Mouse (Mus musculus) liver, postnatal 0 days (tissue): Measurements from ENCODE around the gene Mcm6. TPM values are rescaled to one million over a fixed set of nuclear protein-coding genes. Genes with fewer than 3 reads are reported as not detected.

Experiments used
- ATAC-seq: fragments of 200-750 bp; cut with Nextera tagmentation; 2 replicates; pipeline ENCODE4 v1.8.0; 2017; ENCODE audit warnings: mild to moderate bottlenecking, moderate library complexity
- DNase-seq: peaks from one replicate; pipeline ENCODE4 v3.0.0-alpha.2; 2016
- H3K27ac ChIP-seq: fragments of 300-500 bp; sonication (generic); 2 replicates; pipeline ENCODE4 v1.5.1; 2014; ENCODE audit warnings: antibody characterized with exemption, moderate library complexity, mild to moderate bottlenecking, low read depth
- H3K27me3 ChIP-seq: fragments of 300-500 bp; sonication (generic); 2 replicates; pipeline ENCODE4 v1.6.1; 2014; ENCODE audit warnings: low read length, control low read depth, mixed read lengths; ENCODE audit not compliant: insufficient read depth
- H3K36me3 ChIP-seq: fragments of 300-500 bp; sonication (generic); replicated peaks from 2 replicates; pipeline ENCODE4 v1.6.1; 2014; ENCODE audit warnings: mild to moderate bottlenecking, control low read depth, low read length, moderate library complexity, mixed read lengths; ENCODE audit not compliant: insufficient read depth
- H3K4me1 ChIP-seq: fragments of 300-500 bp; sonication (generic); 2 replicates; pipeline ENCODE4 v1.6.1; 2014; ENCODE audit warnings: antibody characterized with exemption, mild to moderate bottlenecking, control low read depth; ENCODE audit not compliant: insufficient read depth
- H3K4me2 ChIP-seq: fragments of 300-500 bp; sonication (generic); 2 replicates; pipeline ENCODE4 v1.6.1; 2014; ENCODE audit warnings: low read depth, mild to moderate bottlenecking, low read length, moderate library complexity, mixed read lengths
- H3K4me3 ChIP-seq: fragments of 300-500 bp; sonication (generic); 2 replicates; pipeline ENCODE4 v1.5.1; 2014; ENCODE audit warnings: low read depth, low read length
- H3K9ac ChIP-seq: fragments of 300-500 bp; sonication (generic); replicated peaks from 2 replicates; pipeline ENCODE4 v1.6.1; 2014; ENCODE audit warnings: mild to moderate bottlenecking, moderate library complexity
- H3K9me3 ChIP-seq: fragments of 300-500 bp; sonication (generic); 2 replicates; pipeline ENCODE4 v1.6.1; 2016; ENCODE audit warnings: mild to moderate bottlenecking, control low read depth, low read length, mixed read lengths
- CTCF ChIP-seq: sonication (generic); IDR thresholded peaks from 2 replicates; pipeline ENCODE4 v1.5.1; 2016; ENCODE audit warnings: antibody characterized with exemption, low read depth
- EP300 ChIP-seq: IDR thresholded peaks from 2 replicates; pipeline ENCODE4 v1.6.1; 2016; ENCODE audit warnings: antibody characterized with exemption, low read depth, mild to moderate bottlenecking
- WGBS: fragments of 180-500 bp; shearing (Covaris S2); extraction: QIAGEN DNeasy Blood & Tissue Kit; methylation state at CpG from one replicate; pipeline ENCODE4 v1.1.7; 2014; ENCODE audit not compliant: insufficient replicate concordance; 5-methylcytosine and 5-hydroxymethylcytosine counted together
- polyA plus RNA-seq: library from polyadenylated mRNA; unstranded; fragments of >200 nt; fragmentation: Nextera tagmentation; extraction: Ambion mirVana; gene quantifications from 2 replicates; pipeline ENCODE4 v1.2.1, GENCODE M21; 2015

Mcm6 gene
- polyA plus RNA-seq, 1 experiment from 2014 or later: 89.1 TPM

GRCm38 (mm10) chr1:128344232-128344631 lies 15.2 kb downstream of the Mcm6 start:
- H3K27ac ChIP-seq: no peak overlapping the region
- no peaks in the 10 kb centered on the region for H3K27me3 ChIP-seq
- ATAC-seq (no peak), DNase-seq (no peak)
- H3K4me3 ChIP-seq: no peak overlapping the region
- no peaks in the 10 kb centered on the region for H3K4me1 ChIP-seq
- no peak for TF ChIP-seq CTCF
- no peak for TF ChIP-seq EP300
- no peak overlapping the region for H3K4me2 ChIP-seq
- H3K9me3 ChIP-seq: no peaks in the 10 kb centered on the region
- no peak overlapping the region for H3K9ac ChIP-seq
- WGBS: 87% methylated on average over 10 of the region's 10 CpGs
- H3K36me3 ChIP-seq: peaks cover 90% of the 10 kb centered on the region

GRCm38 (mm10) chr1:128337708-128338320 lies 21.6 kb downstream of the Mcm6 start:
- WGBS: 82% methylated on average over 13 of the region's 13 CpGs
- H3K4me3 ChIP-seq: no peak overlapping the region
- H3K4me2 ChIP-seq: no peak overlapping the region
- ATAC-seq (no peak), DNase-seq (no peak)
- H3K27me3 ChIP-seq: no peaks in the 10 kb centered on the region
- H3K27ac ChIP-seq: no peak overlapping the region
- peaks cover 85% of the 10 kb centered on the region for H3K36me3 ChIP-seq
- no peaks in the 10 kb centered on the region for H3K4me1 ChIP-seq
- H3K9me3 ChIP-seq: no peaks in the 10 kb centered on the region
- TF ChIP-seq EP300: no peak
- no peak for TF ChIP-seq CTCF
- no peak overlapping the region for H3K9ac ChIP-seq

- no peak for ATAC-seq
- H3K4me3 ChIP-seq: no peak overlapping the region
- H3K4me1 ChIP-seq: no peaks in the 10 kb centered on the region
- no peak for DNase-seq
- 88% methylated on average over 1 of the region's 1 CpGs for WGBS
- no peak overlapping the region for H3K4me2 ChIP-seq
- H3K9me3 ChIP-seq: no peaks in the 10 kb centered on the region
- H3K27ac ChIP-seq: no peak overlapping the region
- peaks cover 48% of the 10 kb centered on the region for H3K36me3 ChIP-seq
- TF ChIP-seq EP300 (no peak), CTCF (no peak)
- no peaks in the 10 kb centered on the region for H3K27me3 ChIP-seq
- no peak overlapping the region for H3K9ac ChIP-seq
Observed at GRCm38 (mm10) chr1:128330313-128330712, 29.2 kb downstream of the Mcm6 start.

GRCm38 (mm10) chr1:128328218-128328617 lies 31.2 kb downstream of the Mcm6 start, which contains the start of gene Lct:
Gene Lct (minus strand): TSS chr1:128328318.
- H3K27ac ChIP-seq: no peak within 1 kb of the TSS
- no peaks in the 10 kb centered on the region for H3K9me3 ChIP-seq
- H3K27me3 ChIP-seq: no peaks in the 10 kb centered on the region
- no peak within 1 kb of the TSS for H3K4me2 ChIP-seq
- no peak within 1 kb of the TSS for H3K9ac ChIP-seq
- peaks cover 28% of the 10 kb centered on the region for H3K36me3 ChIP-seq
- TF ChIP-seq CTCF: no peak
- no peak for TF ChIP-seq EP300
- ATAC-seq (no peak), DNase-seq (no peak)
- no peak within 1 kb of the TSS for H3K4me3 ChIP-seq
- 82% methylated on average over 3 of the region's 3 CpGs for WGBS
- H3K4me1 ChIP-seq: peaks cover 7% of the 10 kb centered on the region; the same call in 1 of the 2 replicates

DNA sequence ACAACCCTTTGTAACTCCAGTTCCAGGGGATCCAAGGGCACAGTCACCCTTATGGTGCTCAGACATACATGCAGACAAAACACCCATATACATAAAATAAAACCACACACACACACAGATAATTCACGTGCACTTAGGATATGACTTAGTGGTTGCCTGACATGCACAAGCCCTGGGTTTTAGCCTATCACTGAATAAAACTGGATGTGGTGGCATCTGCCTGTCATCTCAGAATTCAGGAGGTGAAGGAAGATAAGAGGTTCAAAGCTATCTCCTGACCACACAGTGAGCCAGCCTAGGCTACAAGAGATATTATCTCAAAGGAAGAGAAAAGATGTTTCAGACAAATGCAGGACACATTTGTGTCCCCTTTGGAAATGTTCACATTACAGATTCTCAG lies 32.3 kb downstream of the Mcm6 start:
- H3K4me3 ChIP-seq: no peak overlapping the region
- no peak overlapping the region for H3K27ac ChIP-seq
- peaks cover 7% of the 10 kb centered on the region; the same call in 1 of the 2 replicates for H3K4me1 ChIP-seq
- H3K4me2 ChIP-seq: no peak overlapping the region
- no peaks in the 10 kb centered on the region for H3K9me3 ChIP-seq
- H3K9ac ChIP-seq: no peak overlapping the region
- no peaks in the 10 kb centered on the region for H3K27me3 ChIP-seq
- no peak for ATAC-seq
- no peak for TF ChIP-seq EP300
- TF ChIP-seq CTCF: no peak
- 55% methylated on average over 1 of the region's 1 CpGs for WGBS
- H3K36me3 ChIP-seq: peaks cover 17% of the 10 kb centered on the region
- no peak for DNase-seq

DNA sequence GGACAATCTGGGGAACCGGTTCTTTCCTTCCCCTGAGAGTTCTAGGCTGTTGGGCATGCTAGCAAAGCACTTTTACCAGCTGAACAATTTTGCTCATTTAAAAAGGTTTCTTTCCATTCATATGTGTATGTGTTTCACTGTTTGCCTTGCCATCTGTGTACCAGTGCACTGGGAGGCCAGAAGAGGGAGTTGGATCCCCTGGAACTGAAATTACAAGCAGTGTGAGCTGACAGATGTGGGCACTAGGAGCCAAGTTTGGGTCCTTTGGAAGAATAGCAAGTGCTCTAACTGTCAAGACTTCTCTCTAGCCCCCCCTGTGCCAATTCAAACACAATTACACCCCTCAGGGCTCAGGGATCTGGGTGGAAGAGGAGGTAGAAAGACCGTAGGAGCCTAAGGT lies 34.7 kb downstream of the Mcm6 start:
- Histone ChIP-seq H3K4me1 (peaks cover 7% of the 10 kb centered on the region; the same call in 1 of the 2 replicates), H3K4me3 (no peak overlapping the region), H3K4me2 (no peak overlapping the region), H3K9ac (no peak overlapping the region), H3K27ac (no peak overlapping the region), H3K27me3 (no peaks in the 10 kb centered on the region), H3K36me3 (peaks cover 3% of the 10 kb centered on the region; the same call in 1 of the 2 replicates), H3K9me3 (no peaks in the 10 kb centered on the region)
- 84% methylated on average over 2 of the region's 2 CpGs for WGBS
- DNase-seq (no peak), ATAC-seq (no peak)
- TF ChIP-seq EP300: no peak
- TF ChIP-seq CTCF: peak; percentile 16; the same call in 1 of the 2 replicates
